Mouse (Mus musculus) forebrain, postnatal 0 days (tissue): ENCODE measurements around the gene Slc13a3. TPM values are rescaled to one million over a fixed set of nuclear protein-coding genes. Genes with fewer than 3 reads are reported as not detected.
A peak's percentile ranks its signal among the peaks of the same experiment; 100 is the strongest.

ENCODE experiments used
- ATAC-seq: fragments of 200-750 bp; cut with Nextera tagmentation; 2 replicates; pipeline ENCODE4 v1.8.0; 2017; ENCODE audit warnings: mild to moderate bottlenecking, moderate library complexity
- DNase-seq: peaks from one replicate; pipeline ENCODE4 v3.0.0-alpha.2; 2015
- H3K27ac ChIP-seq: fragments of 300-500 bp; sonication (generic); 2 replicates; pipeline ENCODE4 v1.5.1; 2014; ENCODE audit warnings: low read depth, mild to moderate bottlenecking, antibody characterized with exemption, low read length, moderate library complexity, mixed read lengths
- H3K27me3 ChIP-seq: fragments of 300-500 bp; sonication (generic); 2 replicates; pipeline ENCODE4 v1.6.1; 2014; ENCODE audit warnings: mild to moderate bottlenecking, low read length, mixed read lengths; ENCODE audit not compliant: insufficient read depth
- H3K36me3 ChIP-seq: fragments of 300-500 bp; sonication (generic); 2 replicates; pipeline ENCODE4 v1.6.1; 2014; ENCODE audit warnings: mild to moderate bottlenecking, moderate library complexity; ENCODE audit not compliant: insufficient read depth
- H3K4me1 ChIP-seq: fragments of 300-500 bp; sonication (generic); 2 replicates; pipeline ENCODE4 v1.6.1; 2014; ENCODE audit warnings: antibody characterized with exemption; ENCODE audit not compliant: insufficient read depth
- H3K4me2 ChIP-seq: fragments of 300-500 bp; sonication (generic); 2 replicates; pipeline ENCODE4 v1.6.1; 2014; ENCODE audit warnings: low read depth, mild to moderate bottlenecking, moderate library complexity
- H3K4me3 ChIP-seq: fragments of 300-500 bp; sonication (generic); 2 replicates; pipeline ENCODE4 v1.5.1; 2014; ENCODE audit warnings: low read depth, low read length, mixed read lengths
- H3K9ac ChIP-seq: fragments of 300-500 bp; sonication (generic); 2 replicates; pipeline ENCODE4 v1.6.1; 2014; ENCODE audit warnings: mild to moderate bottlenecking
- H3K9me3 ChIP-seq: fragments of 300-500 bp; sonication (generic); 2 replicates; pipeline ENCODE4 v1.6.1; 2016; ENCODE audit warnings: low read length
- CTCF ChIP-seq: sonication (generic); IDR thresholded peaks from 2 replicates; pipeline ENCODE4 v1.5.1; 2016; ENCODE audit warnings: antibody characterized with exemption, control low read depth, low read depth
- WGBS: fragments of 180-500 bp; shearing (Covaris S2); extraction: QIAGEN DNeasy Blood & Tissue Kit; methylation state at CpG from one replicate; pipeline ENCODE4 v1.1.7; 2014; 5-methylcytosine and 5-hydroxymethylcytosine counted together
- polyA plus RNA-seq: library from polyadenylated mRNA; unstranded; fragments of >200 nt; fragmentation: Nextera tagmentation; extraction: Ambion mirVana; gene quantifications from 2 replicates; pipeline ENCODE4 v1.2.1, GENCODE M21; 2015
- total RNA-seq: library from RNA; depleted of rRNA; stranded (reverse); fragments of >200 nt; gene quantifications from 2 replicates; pipeline ENCODE4 v1.2.3, GENCODE M21; 2014

Gene Slc13a3
- total and polyA plus RNA-seq, 2 experiments from 2014 or later = 18.0 to 24.3 TPM

- Histone ChIP-seq H3K4me1 (peaks cover 6% of the 10 kb centered on the region; the same call in 1 of the 2 replicates), H3K36me3 (peaks cover 18% of the 10 kb centered on the region), H3K27ac (peak within 1 kb of the TSS; percentile 87), H3K27me3 (no peaks in the 10 kb centered on the region), H3K9ac (peak within 1 kb of the TSS; percentile 73), H3K4me3 (peak within 1 kb of the TSS; percentile 61), H3K9me3 (no peaks in the 10 kb centered on the region), H3K4me2 (peak within 1 kb of the TSS; percentile 84)
- DNase-seq (peak; percentile 90), ATAC-seq (peak; percentile 90)
- WGBS = 1% methylated on average over 76 of the region's 84 CpGs
- TF ChIP-seq CTCF = no peak
Observed at GRCm38 (mm10) chr2:165492648-165493553, 19.9 kb upstream of the Slc13a3 start, which contains the start of gene Trp53rka. Gene Trp53rka, minus strand, starts transcription at chr2:165493324.

DNA sequence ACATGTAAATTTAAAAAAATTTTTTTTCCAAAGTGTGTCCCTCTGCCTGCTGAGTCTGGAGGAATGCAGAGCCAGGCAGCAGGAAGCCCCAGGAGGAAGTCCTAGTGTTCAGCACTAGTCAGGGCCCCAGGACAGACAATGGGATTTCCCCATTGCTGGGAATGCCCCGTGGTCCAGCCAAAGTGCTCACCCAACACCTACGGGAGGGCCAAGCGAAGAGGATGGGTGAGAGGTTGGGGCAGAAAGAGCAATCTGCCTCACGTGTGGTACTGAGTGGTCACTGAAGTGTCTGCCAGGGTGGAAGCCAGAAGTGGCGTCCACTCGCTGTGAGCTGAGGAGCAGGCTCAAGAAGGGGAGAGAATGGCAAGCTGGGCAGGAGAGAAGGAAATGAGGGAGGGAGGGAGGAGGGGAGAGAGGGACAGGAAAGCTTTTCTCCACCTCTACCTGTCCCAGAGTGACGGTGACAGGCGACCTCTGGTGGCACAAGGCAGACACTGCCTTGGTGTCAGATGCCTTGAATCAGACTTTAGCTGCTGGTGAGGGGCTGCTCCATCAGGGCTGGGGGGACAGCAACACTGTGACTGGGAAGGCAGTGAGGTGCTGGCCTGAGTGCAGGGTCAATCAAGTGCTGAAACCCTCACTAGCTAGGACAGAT lies 14.0 kb upstream of the Slc13a3 start:
- DNase-seq (peak; percentile 78), ATAC-seq (peak; percentile 83)
- Histone ChIP-seq H3K9me3 (no peaks in the 10 kb centered on the region), H3K9ac (no peak overlapping the region), H3K4me3 (no peak overlapping the region), H3K4me1 (peaks cover 2% of the 10 kb centered on the region; the same call in 1 of the 2 replicates), H3K36me3 (peaks cover 18% of the 10 kb centered on the region), H3K4me2 (no peak overlapping the region), H3K27ac (no peak overlapping the region), H3K27me3 (no peaks in the 10 kb centered on the region)
- peak; percentile 97 for TF ChIP-seq CTCF
- WGBS = 20% methylated on average over 8 of the region's 8 CpGs

DNA sequence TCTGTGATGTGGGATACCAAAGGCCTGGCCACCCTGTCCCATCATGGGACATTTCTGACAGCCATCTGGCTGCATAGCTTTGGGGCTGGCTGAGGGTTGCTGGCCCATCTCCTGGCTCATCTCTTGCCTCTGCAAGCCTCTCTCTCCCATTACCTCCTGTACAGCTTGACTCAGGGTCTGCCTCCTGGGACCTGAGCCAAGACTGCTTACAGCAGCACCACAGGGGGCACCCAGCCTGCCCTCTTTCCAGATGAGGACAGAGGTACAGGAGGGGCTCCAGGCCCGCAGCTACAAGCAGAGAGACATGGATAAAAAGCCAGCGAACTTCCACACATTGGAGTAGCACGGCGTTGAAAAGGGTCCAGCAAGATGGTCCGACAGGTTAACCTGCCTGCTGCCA lies 13.4 kb upstream of the Slc13a3 start:
- no peaks in the 10 kb centered on the region for H3K9me3 ChIP-seq
- ATAC-seq (no peak), DNase-seq (no peak)
- H3K4me1 ChIP-seq = no peaks in the 10 kb centered on the region
- no peak overlapping the region for H3K9ac ChIP-seq
- no peak overlapping the region for H3K4me2 ChIP-seq
- WGBS = 52% methylated on average over 5 of the region's 5 CpGs
- no peak overlapping the region for H3K4me3 ChIP-seq
- H3K36me3 ChIP-seq = peaks cover 18% of the 10 kb centered on the region
- no peak for TF ChIP-seq CTCF
- H3K27me3 ChIP-seq = no peaks in the 10 kb centered on the region
- no peak overlapping the region for H3K27ac ChIP-seq

DNA sequence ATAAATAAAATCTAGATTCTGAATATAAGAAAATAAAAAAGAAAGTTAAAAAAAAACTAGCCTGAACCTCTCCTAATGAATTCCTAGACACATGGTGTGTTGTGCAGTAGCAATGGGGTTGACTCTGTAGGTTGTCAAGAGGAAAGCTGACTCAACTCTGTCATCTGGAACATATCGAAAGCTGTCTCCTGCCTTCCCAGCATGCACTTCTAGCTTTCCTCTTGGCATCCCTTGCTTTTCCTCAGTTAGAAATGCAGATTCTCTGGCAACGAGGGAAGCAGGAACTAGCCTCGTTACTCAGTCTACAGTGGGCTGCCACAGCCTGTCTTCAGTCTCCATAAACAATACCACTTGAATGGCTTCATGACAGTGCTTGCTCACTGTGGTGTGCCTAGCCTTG lies 12.8 kb upstream of the Slc13a3 start:
- no peak for ATAC-seq

GRCm38 (mm10) chr2:165484152-165484551 lies 11.1 kb upstream of the Slc13a3 start:
- Histone ChIP-seq H3K9ac (no peak overlapping the region), H3K36me3 (peaks cover 2% of the 10 kb centered on the region), H3K4me1 (no peaks in the 10 kb centered on the region), H3K27ac (no peak overlapping the region), H3K9me3 (no peaks in the 10 kb centered on the region), H3K4me3 (no peak overlapping the region), H3K27me3 (no peaks in the 10 kb centered on the region), H3K4me2 (no peak overlapping the region)
- 56% methylated on average over 6 of the region's 6 CpGs for WGBS
- DNase-seq (no peak), ATAC-seq (no peak)
- no peak for TF ChIP-seq CTCF

More for the DNA sequence above, 12.8 kb upstream of the Slc13a3 start:
- Histone ChIP-seq H3K4me2 (no peak overlapping the region), H3K4me3 (no peak overlapping the region), H3K36me3 (peaks cover 18% of the 10 kb centered on the region), H3K9ac (no peak overlapping the region), H3K27ac (no peak overlapping the region), H3K27me3 (no peaks in the 10 kb centered on the region), H3K9me3 (no peaks in the 10 kb centered on the region), H3K4me1 (no peaks in the 10 kb centered on the region)
- TF ChIP-seq CTCF = no peak
- 40% methylated on average over 3 of the region's 3 CpGs for WGBS
- DNase-seq = no peak

- 68% methylated on average over 8 of the region's 8 CpGs for WGBS
- H3K4me3 ChIP-seq = no peak overlapping the region
- H3K27me3 ChIP-seq = no peaks in the 10 kb centered on the region
- no peaks in the 10 kb centered on the region for H3K4me1 ChIP-seq
- DNase-seq (no peak), ATAC-seq (no peak)
- no peak overlapping the region for H3K27ac ChIP-seq
- no peak overlapping the region for H3K9ac ChIP-seq
- no peaks in the 10 kb centered on the region for H3K36me3 ChIP-seq
- TF ChIP-seq CTCF = no peak
- H3K9me3 ChIP-seq = no peaks in the 10 kb centered on the region
- no peak overlapping the region for H3K4me2 ChIP-seq
Observed at GRCm38 (mm10) chr2:165482003-165482402, 9.0 kb upstream of the Slc13a3 start.

GRCm38 (mm10) chr2:165475850-165476249 lies 2.8 kb upstream of the Slc13a3 start:
- TF ChIP-seq CTCF = no peak
- WGBS = 55% methylated on average over 5 of the region's 5 CpGs
- ATAC-seq (no peak), DNase-seq (no peak)
- H3K4me3 ChIP-seq = no peak overlapping the region
- no peak overlapping the region for H3K27ac ChIP-seq
- no peaks in the 10 kb centered on the region for H3K27me3 ChIP-seq
- H3K4me2 ChIP-seq = no peak overlapping the region
- no peaks in the 10 kb centered on the region for H3K4me1 ChIP-seq
- H3K9me3 ChIP-seq = no peaks in the 10 kb centered on the region
- no peak overlapping the region for H3K9ac ChIP-seq
- H3K36me3 ChIP-seq = no peaks in the 10 kb centered on the region
